Mouse (Mus musculus) ES-E14 (cell line): ENCODE measurements around the gene Usp4. TPM values are rescaled to one million over a fixed set of nuclear protein-coding genes. Genes with fewer than 3 reads are reported as not detected.

Source experiments
- DNase-seq: peaks from one replicate; pipeline ENCODE4 v3.0.0-alpha.2; 2013; ENCODE audit warnings: low read depth, low spot score
- H3K27ac ChIP-seq: 2 replicates; pipeline ENCODE4 v1.5.1; 2012; ENCODE audit warnings: low read depth, mild to moderate bottlenecking, low read length, moderate library complexity, mixed read lengths; ENCODE audit not compliant: poor library complexity, insufficient read depth, severe bottlenecking
- H3K36me3 ChIP-seq: 2 replicates; pipeline ENCODE4 v1.6.1; 2012; ENCODE audit warnings: mild to moderate bottlenecking, low read length, moderate library complexity, mixed read lengths; ENCODE audit not compliant: control insufficient read depth, poor library complexity, insufficient read depth, severe bottlenecking
- H3K4me1 ChIP-seq, 2 experiments: fragments of 150-350 bp in 1 of 2; sonication (generic) in 1 of 2; 2 replicates each; pipeline ENCODE4 v1.6.1; 2012; ENCODE audit warnings: low read length in 2 of 2, mild to moderate bottlenecking in 1 of 2, mixed read lengths in 1 of 2; ENCODE audit not compliant: control insufficient read depth in 2 of 2, insufficient read depth in 2 of 2, poor library complexity in 1 of 2
- H3K4me3 ChIP-seq, 2 experiments: fragments of 150-350 bp in 1 of 2; sonication (generic) in 1 of 2; 2 replicates each; pipeline ENCODE4 v1.5.1; 2012; ENCODE audit warnings: low read length in 2 of 2, low read depth in 1 of 2, mild to moderate bottlenecking in 1 of 2, mixed read lengths in 1 of 2; ENCODE audit not compliant: insufficient read depth in 1 of 2, poor library complexity in 1 of 2, severe bottlenecking in 1 of 2
- H3K9ac ChIP-seq: 2 replicates; pipeline ENCODE4 v1.6.1; 2012; ENCODE audit warnings: low read depth, mild to moderate bottlenecking, low read length, mixed read lengths; ENCODE audit not compliant: poor library complexity, insufficient read depth, severe bottlenecking
- H3K9me3 ChIP-seq: fragments of 150-350 bp; sonication (generic); 2 replicates; pipeline ENCODE4 v1.6.1; 2012; ENCODE audit warnings: low read depth, mild to moderate bottlenecking, low read length; ENCODE audit not compliant: control insufficient read depth, insufficient read depth
- CHD2 ChIP-seq: IDR thresholded peaks from 2 replicates; pipeline ENCODE4 v1.6.1; 2014; ENCODE audit warnings: mild to moderate bottlenecking, low read depth, low read length, inconsistent platforms
- HCFC1 ChIP-seq: IDR thresholded peaks from 2 replicates; pipeline ENCODE4 v1.6.1; 2012; ENCODE audit warnings: low read length, inconsistent platforms, borderline replicate concordance; ENCODE audit not compliant: insufficient read depth
- MAFK ChIP-seq: IDR thresholded peaks from 2 replicates; pipeline ENCODE4 v1.6.1; 2014; ENCODE audit warnings: mild to moderate bottlenecking, low read depth, low read length, inconsistent platforms; ENCODE audit not compliant: insufficient read depth
- ZC3H11A ChIP-seq: IDR thresholded peaks from 2 replicates; pipeline ENCODE4 v1.6.1; 2012; ENCODE audit warnings: low read depth, mild to moderate bottlenecking, inconsistent platforms, low read length, borderline replicate concordance
- ZNF384 ChIP-seq: IDR thresholded peaks from 2 replicates; pipeline ENCODE4 v1.6.1; 2012; ENCODE audit warnings: low read depth, low read length, inconsistent platforms
- in situ Hi-C, 2 experiments: fragments of 600-800 bp; cut with MboI; formaldehyde crosslinking; loops; one replicate each; pipeline ENCODE4 v1.15.1; 2025; ENCODE audit warnings: low sequenced_read_pairs in 2 of 2, inconsistent platforms in 1 of 2; ENCODE audit not compliant: unreplicated experiment in 2 of 2
- total RNA-seq: library from RNA; depleted of rRNA; stranded (reverse); fragments of 300-350 nt; gene quantifications from 2 replicates; pipeline ENCODE4 v1.2.3, GENCODE M21; 2012

The Usp4 gene
- total RNA-seq, 1 experiment: 69.1 TPM

DNA sequence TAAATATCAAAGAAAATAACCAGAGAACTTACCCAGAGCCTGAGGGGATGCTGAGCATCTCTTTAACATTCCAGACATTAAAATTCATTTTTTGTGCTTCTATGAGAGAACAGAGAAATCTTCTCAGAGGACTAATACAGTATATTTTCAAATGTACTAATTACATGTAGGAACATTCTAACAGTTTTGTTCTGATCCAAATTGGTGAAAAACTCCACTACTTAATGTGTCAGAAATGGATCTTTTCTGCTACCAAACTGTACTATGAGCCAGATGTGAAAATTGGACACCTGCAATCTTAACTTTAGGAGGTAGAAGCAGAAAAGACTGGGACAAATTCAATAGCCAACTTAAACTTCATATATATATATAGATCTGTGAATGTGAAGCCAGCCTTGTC is 80.7 kb downstream of the Usp4 start, which contains the start of gene Ccdc36:
Ccdc36 (minus strand) TSS at position 101 of the 400 bp plus-strand sequence.
- in situ Hi-C loops: no loop called here
- Histone ChIP-seq H3K9me3 (no peaks in the 10 kb centered on the region), H3K27ac (no peak within 1 kb of the TSS), H3K9ac (no peak within 1 kb of the TSS), H3K4me1 (no peaks in the 10 kb centered on the region; a peak in 1 of 4 replicates), H3K36me3 (no peaks in the 10 kb centered on the region), H3K4me3 (no peak within 1 kb of the TSS)
- TF ChIP-seq MAFK (no peak), HCFC1 (no peak), CHD2 (no peak), ZNF384 (no peak), ZC3H11A (no peak)
- DNase-seq: no peak

DNA sequence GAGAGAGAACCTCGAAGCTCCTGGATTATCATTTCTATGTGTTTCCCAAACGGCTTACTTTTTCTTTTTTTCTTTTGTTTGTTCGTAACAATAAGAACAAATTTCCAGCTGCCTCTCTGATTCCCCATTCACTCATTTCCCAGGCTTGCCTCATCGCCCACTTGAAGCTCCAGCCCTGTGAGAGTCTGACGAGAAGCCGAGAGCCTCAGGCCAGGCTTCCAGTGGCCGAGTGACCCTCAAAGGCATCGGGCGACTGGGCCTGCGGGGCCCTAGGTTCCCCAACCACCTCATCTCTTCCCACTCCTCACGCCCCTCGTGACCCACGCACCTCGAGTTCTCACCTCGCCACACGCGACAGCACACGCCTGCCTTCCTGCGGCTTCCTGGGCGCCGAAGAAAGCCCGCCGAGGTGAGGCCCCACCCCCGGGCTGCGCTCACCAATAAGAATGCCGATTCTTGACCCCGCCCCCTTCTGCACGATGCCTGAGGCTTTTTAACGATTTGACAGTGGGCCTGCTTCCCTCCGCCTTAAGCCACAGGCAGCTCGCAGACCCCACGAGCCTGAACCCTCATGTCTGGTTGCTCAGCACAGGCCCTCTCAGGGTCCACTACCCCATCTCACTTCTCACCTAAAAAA is 83.9 kb downstream of the Usp4 start:
- H3K4me3 ChIP-seq: peak overlapping the region; percentile 18 to 53; a peak in 3 of 4 replicates
- H3K27ac ChIP-seq: no peak overlapping the region
- TF ChIP-seq MAFK (no peak), CHD2 (no peak)
- H3K4me1 ChIP-seq: no peaks in the 10 kb centered on the region; a peak in 1 of 4 replicates
- H3K9ac ChIP-seq: peak overlapping the region; percentile 73
- H3K9me3 ChIP-seq: no peaks in the 10 kb centered on the region
- peak; percentile 77 for DNase-seq
- in situ Hi-C loops: no loop called here
- no peaks in the 10 kb centered on the region for H3K36me3 ChIP-seq

DNA sequence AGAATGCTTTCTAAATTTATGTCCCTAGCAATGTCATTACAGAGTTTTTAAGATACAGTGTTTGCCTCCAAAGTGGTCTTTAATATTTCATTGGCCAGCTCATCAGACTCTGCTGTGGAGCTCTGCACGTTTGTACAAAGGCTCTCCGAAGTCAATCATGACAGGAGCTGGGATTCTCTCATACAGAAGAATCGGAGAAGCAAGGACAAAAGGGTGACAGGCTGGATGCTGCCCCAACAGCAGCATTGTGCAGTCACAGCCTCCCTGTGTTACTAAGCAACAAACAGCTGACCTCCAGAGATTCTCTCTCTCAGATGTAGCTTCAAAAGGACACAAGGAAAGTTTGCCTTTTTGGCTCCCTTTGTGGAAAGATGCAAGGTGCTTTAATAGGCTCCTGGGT is 88.5 kb downstream of the Usp4 start, which contains the start of gene BC048562:
BC048562 (plus strand) TSS at position 301 of the 400 bp plus-strand sequence.
- no peak for DNase-seq
- no peak within 1 kb of the TSS for H3K27ac ChIP-seq
- no peak within 1 kb of the TSS for H3K4me3 ChIP-seq
- no peak for TF ChIP-seq ZC3H11A
- TF ChIP-seq MAFK: no peak
- no peak for TF ChIP-seq ZNF384
- no peak for TF ChIP-seq CHD2
- TF ChIP-seq HCFC1: no peak
- no peaks in the 10 kb centered on the region for H3K9me3 ChIP-seq
- H3K4me1 ChIP-seq: no peaks in the 10 kb centered on the region; a peak in 1 of 4 replicates
- H3K36me3 ChIP-seq: no peaks in the 10 kb centered on the region
- in situ Hi-C loops: no loop called here
- no peak within 1 kb of the TSS for H3K9ac ChIP-seq

DNA sequence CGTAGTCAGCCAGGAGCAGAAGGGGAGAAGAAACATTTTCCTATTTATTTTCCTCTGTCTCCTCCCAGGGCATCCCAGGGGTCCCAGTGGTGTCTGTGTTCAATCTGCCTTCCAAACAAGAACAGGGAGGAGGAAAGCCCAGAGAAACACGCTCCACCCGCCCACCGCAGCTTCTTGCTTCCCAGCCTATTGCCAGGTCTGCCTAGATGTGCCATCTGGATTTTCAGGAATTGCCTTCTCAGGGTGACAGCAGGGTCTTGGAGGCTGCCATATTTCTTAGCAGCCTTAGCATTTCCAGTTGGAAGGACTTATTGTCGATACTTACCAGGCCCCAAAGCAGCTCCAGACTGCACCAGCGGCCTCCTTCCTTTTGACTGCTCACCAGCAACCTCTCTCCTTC is 91.5 kb downstream of the Usp4 start:
- no peaks in the 10 kb centered on the region for H3K9me3 ChIP-seq
- no peaks in the 10 kb centered on the region for H3K4me1 ChIP-seq
- no peak overlapping the region for H3K9ac ChIP-seq
- TF ChIP-seq HCFC1: no peak
- TF ChIP-seq ZNF384: no peak
- no peak for TF ChIP-seq ZC3H11A
- TF ChIP-seq MAFK: no peak
- no peak for TF ChIP-seq CHD2
- H3K4me3 ChIP-seq: no peak overlapping the region
- H3K36me3 ChIP-seq: no peaks in the 10 kb centered on the region
- no peak for DNase-seq
- in situ Hi-C loops: no loop called here
- H3K27ac ChIP-seq: no peak overlapping the region

DNA sequence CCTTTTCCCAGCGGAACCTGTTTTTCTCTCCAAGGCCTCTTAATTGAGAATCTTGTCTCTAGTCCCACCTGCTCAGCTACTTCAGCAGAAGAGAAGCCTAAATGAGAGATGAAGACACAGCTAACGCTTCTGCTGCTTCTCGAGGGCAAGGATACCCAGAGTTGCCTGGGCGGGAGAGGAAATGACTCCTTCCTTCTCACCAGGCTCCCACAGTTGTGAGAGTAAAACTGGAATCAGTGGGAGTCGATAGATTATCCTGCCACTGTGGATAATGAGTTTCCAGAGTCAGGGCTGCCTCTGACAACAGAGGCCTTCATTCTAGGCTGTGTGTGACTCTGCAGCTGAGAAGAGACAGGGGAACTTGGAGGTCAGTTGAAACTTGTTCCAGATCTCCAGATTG is 92.8 kb downstream of the Usp4 start:
- no peak for DNase-seq
- no peaks in the 10 kb centered on the region for H3K36me3 ChIP-seq
- no peaks in the 10 kb centered on the region for H3K9me3 ChIP-seq
- no peaks in the 10 kb centered on the region for H3K4me1 ChIP-seq
- H3K4me3 ChIP-seq: no peak overlapping the region
- TF ChIP-seq HCFC1: no peak
- no peak for TF ChIP-seq ZC3H11A
- no peak for TF ChIP-seq MAFK
- no peak for TF ChIP-seq CHD2
- TF ChIP-seq ZNF384: no peak
- H3K9ac ChIP-seq: no peak overlapping the region
- H3K27ac ChIP-seq: no peak overlapping the region
- in situ Hi-C loops: no loop called here
